Mouse (Mus musculus) E14TG2a.4 (cell line): Measurements from ENCODE around the gene Camkmt.

Experiments
- CTCF ChIP-seq: conservative IDR thresholded peaks from 2 replicates; pipeline ENCODE4 v1.5.1; 2014; ENCODE audit warnings: low read length
- NANOG ChIP-seq: IDR thresholded peaks from 2 replicates; pipeline ENCODE4 v1.6.1; 2014; ENCODE audit warnings: borderline replicate concordance, low read length, mixed read lengths
- POU5F1 ChIP-seq: IDR thresholded peaks from 2 replicates; pipeline ENCODE4 v1.6.1; 2014; ENCODE audit warnings: low read length, borderline replicate concordance

DNA sequence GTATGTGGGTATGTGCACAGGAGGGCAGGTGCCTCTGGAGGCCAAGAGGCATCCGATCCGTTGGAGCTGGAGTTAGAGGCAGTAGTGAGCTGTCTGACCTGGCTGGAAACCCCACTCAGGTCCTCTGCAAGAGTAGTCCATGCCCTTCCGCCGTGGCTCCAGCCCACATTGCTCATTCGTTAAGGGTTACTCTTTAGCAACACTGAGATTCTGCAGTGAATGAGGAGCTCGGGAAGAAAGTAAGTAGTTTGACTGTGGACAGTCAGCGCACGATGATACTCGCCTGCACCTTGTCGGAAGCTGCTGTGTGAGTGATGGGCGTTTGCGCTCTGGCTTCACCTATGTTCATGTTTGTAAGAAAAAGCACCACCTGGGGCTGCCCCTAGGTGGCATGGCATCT, 45.2 kb upstream of the Camkmt start:
- TF ChIP-seq CTCF (no peak), POU5F1 (no peak), NANOG (no peak)
